Mouse (Mus musculus) limb, embryonic 11.5 days (tissue): ENCODE results near the gene Tmem63b. TPM values are rescaled to one million over a fixed set of nuclear protein-coding genes. Genes with fewer than 3 reads are reported as not detected.

Experiments
- ATAC-seq: fragments of 200-750 bp; cut with Nextera tagmentation; 2 replicates; pipeline ENCODE4 v1.8.0; 2017; ENCODE audit warnings: low read depth; ENCODE audit not compliant: insufficient number of reproducible peaks, low FRiP score, low TSS enrichment
- DNase-seq: peaks from one replicate; pipeline ENCODE4 v3.0.0-alpha.2; 2015; ENCODE audit warnings: low spot score
- H3K27ac ChIP-seq: fragments of 300-500 bp; sonication (generic); replicated peaks from 2 replicates; pipeline ENCODE4 v1.5.1; 2014; ENCODE audit warnings: low read depth, mild to moderate bottlenecking, low read length
- H3K27me3 ChIP-seq: fragments of 300-500 bp; sonication (generic); 2 replicates; pipeline ENCODE4 v1.6.1; 2014; ENCODE audit warnings: mild to moderate bottlenecking, low read length, mixed read lengths; ENCODE audit not compliant: control insufficient read depth, insufficient read depth
- H3K36me3 ChIP-seq: fragments of 300-500 bp; sonication (generic); 2 replicates; pipeline ENCODE4 v1.6.1; 2014; ENCODE audit warnings: mild to moderate bottlenecking, low read length, moderate library complexity, mixed read lengths; ENCODE audit not compliant: control insufficient read depth, insufficient read depth
- H3K4me1 ChIP-seq: fragments of 300-500 bp; sonication (generic); 2 replicates; pipeline ENCODE4 v1.6.1; 2014; ENCODE audit warnings: low read length, mixed read lengths; ENCODE audit not compliant: control insufficient read depth, insufficient read depth
- H3K4me2 ChIP-seq: fragments of 300-500 bp; sonication (generic); 2 replicates; pipeline ENCODE4 v1.6.1; 2014; ENCODE audit warnings: low read depth, mild to moderate bottlenecking, moderate library complexity; ENCODE audit not compliant: severe bottlenecking
- H3K4me3 ChIP-seq: fragments of 300-500 bp; sonication (generic); 2 replicates; pipeline ENCODE4 v1.5.1; 2014; ENCODE audit warnings: low read depth, low read length
- H3K9ac ChIP-seq: fragments of 300-500 bp; sonication (generic); 2 replicates; pipeline ENCODE4 v1.6.1; 2014; ENCODE audit warnings: mild to moderate bottlenecking, low read length
- H3K9me3 ChIP-seq: fragments of 300-500 bp; sonication (generic); 2 replicates; pipeline ENCODE4 v1.6.1; 2016; ENCODE audit warnings: low read length; ENCODE audit not compliant: control insufficient read depth
- WGBS: fragments of 180-500 bp; shearing (Covaris S2); extraction: QIAGEN DNeasy Blood & Tissue Kit; methylation state at CpG from one replicate; pipeline ENCODE4 v1.1.7; 2014; 5-methylcytosine and 5-hydroxymethylcytosine counted together
- polyA plus RNA-seq: library from polyadenylated mRNA; unstranded; fragments of >200 nt; fragmentation: Nextera tagmentation; extraction: Ambion mirVana; gene quantifications from 2 replicates; pipeline ENCODE4 v1.2.1, GENCODE M21; 2014

The Tmem63b gene
- polyA plus RNA-seq, 1 experiment from 2014 or later: 23.3 TPM

DNA sequence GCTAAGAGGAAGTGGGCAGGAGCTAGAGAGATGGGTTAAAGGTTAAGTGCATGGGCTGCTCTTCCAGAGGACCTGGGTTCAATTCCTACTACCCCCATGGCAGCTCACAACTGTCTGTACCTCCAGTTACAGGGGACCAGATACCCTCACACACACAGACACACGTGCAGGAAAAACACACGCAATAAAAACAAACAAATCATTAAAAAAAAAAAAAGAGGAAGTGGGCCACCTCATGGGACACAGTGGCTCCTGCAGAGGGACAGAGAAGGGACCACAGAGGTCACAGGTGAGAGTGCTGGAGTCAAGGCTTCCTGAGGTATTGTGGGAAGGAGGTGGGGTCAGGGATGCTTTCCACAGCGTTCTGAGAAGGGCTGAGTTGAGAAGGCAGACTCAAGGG, 24.8 kb upstream of the Tmem63b start:
- no peaks in the 10 kb centered on the region for H3K27me3 ChIP-seq
- ATAC-seq (no peak), DNase-seq (no peak)
- H3K9ac ChIP-seq: no peak overlapping the region
- no peaks in the 10 kb centered on the region for H3K36me3 ChIP-seq
- H3K27ac ChIP-seq: no peak overlapping the region
- no peak overlapping the region for H3K4me3 ChIP-seq
- WGBS: 60% methylated on average over 3 of the region's 3 CpGs
- no peak overlapping the region for H3K4me2 ChIP-seq
- no peaks in the 10 kb centered on the region for H3K9me3 ChIP-seq
- H3K4me1 ChIP-seq: 0 out of 2 replicates have a peak, but pooled peaks cover 3% of the 10 kb centered on the region

- Histone ChIP-seq H3K36me3 (no peaks in the 10 kb centered on the region), H3K27me3 (no peaks in the 10 kb centered on the region), H3K4me3 (no peak overlapping the region), H3K27ac (no peak overlapping the region), H3K9ac (no peak overlapping the region), H3K4me1 (0 out of 2 replicates have a peak, but pooled peaks cover 3% of the 10 kb centered on the region), H3K4me2 (no peak overlapping the region), H3K9me3 (no peaks in the 10 kb centered on the region)
- ATAC-seq (no peak), DNase-seq (no peak)
- WGBS: 76% methylated on average over 8 of the region's 8 CpGs
Measured at GRCm38 (mm10) chr17:45710407-45710806, 23.7 kb upstream of the Tmem63b start.

GRCm38 (mm10) chr17:45709829-45710228, 23.1 kb upstream of the Tmem63b start:
- Histone ChIP-seq H3K27ac (no peak overlapping the region), H3K9ac (no peak overlapping the region), H3K4me3 (no peak overlapping the region), H3K9me3 (no peaks in the 10 kb centered on the region), H3K36me3 (no peaks in the 10 kb centered on the region), H3K27me3 (no peaks in the 10 kb centered on the region), H3K4me1 (0 out of 2 replicates have a peak, but pooled peaks cover 3% of the 10 kb centered on the region), H3K4me2 (no peak overlapping the region)
- ATAC-seq: no peak
- 39% methylated on average over 3 of the region's 3 CpGs for WGBS
- DNase-seq: no peak

GRCm38 (mm10) chr17:45708179-45708578, 21.5 kb upstream of the Tmem63b start:
- Histone ChIP-seq H3K27me3 (no peaks in the 10 kb centered on the region), H3K9me3 (no peaks in the 10 kb centered on the region), H3K4me1 (0 out of 2 replicates have a peak, but pooled peaks cover 3% of the 10 kb centered on the region), H3K9ac (no peak overlapping the region), H3K4me3 (no peak overlapping the region), H3K27ac (no peak overlapping the region), H3K36me3 (no peaks in the 10 kb centered on the region), H3K4me2 (no peak overlapping the region)
- no peak for ATAC-seq
- 83% methylated on average over 8 of the region's 8 CpGs for WGBS
- no peak for DNase-seq

DNA sequence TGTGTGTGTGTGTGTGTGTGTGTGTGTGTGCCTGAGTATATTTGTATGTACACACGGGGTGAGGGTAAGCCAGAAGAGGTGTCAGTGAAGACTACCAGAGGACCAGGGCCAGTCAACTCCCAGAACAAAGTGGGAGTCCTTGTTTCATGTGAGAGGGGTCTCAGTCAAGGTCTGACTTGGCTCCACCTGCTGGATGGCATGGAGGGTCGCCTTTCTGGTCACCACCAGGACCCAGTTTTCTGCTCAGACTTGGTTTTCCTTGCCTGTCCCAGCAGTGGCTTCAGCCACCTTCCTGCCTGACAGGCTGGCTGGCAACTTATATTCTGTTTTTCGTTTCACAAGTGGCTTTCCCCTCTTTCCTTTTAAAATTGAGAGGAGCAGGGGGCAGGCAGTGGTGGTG, 20.7 kb upstream of the Tmem63b start:
- no peak overlapping the region for H3K27ac ChIP-seq
- peak; percentile 45 for DNase-seq

DNA sequence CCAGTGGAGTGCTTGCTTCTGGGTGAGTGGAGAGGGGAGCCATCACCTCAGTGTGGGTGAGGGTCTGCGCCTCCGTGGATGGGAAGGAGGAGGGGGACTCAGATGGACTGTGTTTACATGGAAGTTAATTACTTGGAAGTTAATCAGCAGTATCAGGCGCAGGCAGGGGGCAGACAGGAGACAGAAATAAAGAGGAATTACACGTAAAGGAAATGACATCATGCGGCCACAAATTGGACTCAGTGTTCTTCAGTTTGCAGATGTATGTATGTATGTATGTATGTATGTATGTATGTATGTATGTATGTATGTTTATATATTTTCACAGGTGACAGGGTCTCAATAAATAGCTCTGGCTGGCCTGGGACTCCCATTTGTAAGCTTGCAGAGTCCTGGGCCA, 20.1 kb upstream of the Tmem63b start:
- 69% methylated on average over 5 of the region's 5 CpGs for WGBS
- H3K4me3 ChIP-seq: no peak overlapping the region
- H3K4me2 ChIP-seq: no peak overlapping the region
- 0 out of 2 replicates have a peak, but pooled peaks cover 3% of the 10 kb centered on the region for H3K4me1 ChIP-seq
- H3K9ac ChIP-seq: no peak overlapping the region
- H3K27ac ChIP-seq: no peak overlapping the region
- no peaks in the 10 kb centered on the region for H3K36me3 ChIP-seq
- H3K27me3 ChIP-seq: no peaks in the 10 kb centered on the region
- DNase-seq: no peak
- no peak for ATAC-seq
- no peaks in the 10 kb centered on the region for H3K9me3 ChIP-seq

More for the DNA sequence above, 20.7 kb upstream of the Tmem63b start:
- ATAC-seq: no peak
- WGBS: 28% methylated on average over 3 of the region's 3 CpGs
- Histone ChIP-seq H3K36me3 (no peaks in the 10 kb centered on the region), H3K9ac (no peak overlapping the region), H3K4me2 (no peak overlapping the region), H3K4me3 (no peak overlapping the region), H3K9me3 (no peaks in the 10 kb centered on the region), H3K27me3 (no peaks in the 10 kb centered on the region), H3K4me1 (0 out of 2 replicates have a peak, but pooled peaks cover 3% of the 10 kb centered on the region)

DNA sequence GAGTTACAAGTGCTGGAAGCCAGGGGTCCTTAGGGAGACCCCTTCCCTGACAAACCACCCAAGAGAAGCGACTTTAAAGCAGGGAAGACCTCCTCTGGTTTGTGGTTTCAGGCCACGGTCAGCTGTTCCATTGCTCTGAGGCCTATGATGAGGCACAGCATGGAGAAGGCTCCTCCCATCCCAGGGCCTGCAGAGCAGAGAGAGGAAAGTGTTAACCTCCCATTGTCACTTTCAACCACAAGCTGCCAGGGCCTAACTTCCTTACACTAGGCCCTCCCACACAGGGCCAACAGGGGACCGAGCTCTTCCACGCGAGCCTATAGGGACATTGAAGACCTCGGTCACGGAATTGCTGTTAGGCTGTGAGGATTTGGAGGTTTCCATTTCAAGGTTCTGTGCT, 16.5 kb upstream of the Tmem63b start:
- 56% methylated on average over 7 of the region's 7 CpGs for WGBS
- no peak overlapping the region for H3K9ac ChIP-seq
- H3K9me3 ChIP-seq: no peaks in the 10 kb centered on the region
- H3K27ac ChIP-seq: no peak overlapping the region
- no peak for ATAC-seq
- H3K4me1 ChIP-seq: no peaks in the 10 kb centered on the region
- DNase-seq: no peak
- no peaks in the 10 kb centered on the region for H3K36me3 ChIP-seq
- no peaks in the 10 kb centered on the region for H3K27me3 ChIP-seq
- H3K4me2 ChIP-seq: no peak overlapping the region
- H3K4me3 ChIP-seq: no peak overlapping the region

- Histone ChIP-seq H3K27me3 (no peaks in the 10 kb centered on the region), H3K9me3 (no peaks in the 10 kb centered on the region), H3K4me2 (no peak overlapping the region), H3K4me1 (no peaks in the 10 kb centered on the region), H3K4me3 (no peak overlapping the region), H3K9ac (no peak overlapping the region), H3K27ac (no peak overlapping the region), H3K36me3 (no peaks in the 10 kb centered on the region)
- WGBS: 49% methylated on average over 4 of the region's 4 CpGs
- ATAC-seq: no peak
- no peak for DNase-seq
Measured at GRCm38 (mm10) chr17:45702254-45702653, 15.5 kb upstream of the Tmem63b start.

DNA sequence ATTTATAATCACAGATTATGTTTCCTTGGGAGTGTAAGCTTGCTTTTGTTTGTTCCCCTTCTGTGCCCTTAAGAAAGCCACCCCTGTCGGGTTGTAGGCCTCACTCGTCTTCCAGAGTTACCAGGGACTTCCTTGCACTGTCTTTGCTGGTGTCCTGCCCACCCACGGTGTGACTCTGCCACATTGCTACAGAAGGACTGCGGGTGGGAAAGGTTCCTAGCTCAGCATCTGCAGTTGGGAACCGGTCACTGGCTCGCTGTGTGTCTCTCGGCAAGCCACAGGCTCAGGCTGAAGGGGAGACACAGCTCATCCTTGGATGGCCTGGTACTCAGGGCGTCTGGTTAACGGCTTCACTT, 14.5 kb upstream of the Tmem63b start:
- no peak for ATAC-seq
- Histone ChIP-seq H3K9me3 (no peaks in the 10 kb centered on the region), H3K4me2 (no peak overlapping the region), H3K4me1 (no peaks in the 10 kb centered on the region), H3K27ac (no peak overlapping the region), H3K36me3 (no peaks in the 10 kb centered on the region), H3K9ac (no peak overlapping the region), H3K4me3 (no peak overlapping the region), H3K27me3 (no peaks in the 10 kb centered on the region)
- WGBS: 75% methylated on average over 9 of the region's 9 CpGs
- no peak for DNase-seq
